Mouse (Mus musculus) granulocyte monocyte progenitor cell, adult 5-6 weeks (primary cell): ENCODE results near the gene Fignl2. TPM values are rescaled to one million over a fixed set of nuclear protein-coding genes. Genes with fewer than 3 reads are reported as not detected.
A peak's percentile ranks its signal among the peaks of the same experiment; 100 is the strongest.

Source experiments
- ATAC-seq: replicated peaks from 2 replicates; pipeline ENCODE4 v1.8.0; 2016; ENCODE audit warnings: mild to moderate bottlenecking, moderate TSS enrichment, inconsistent platforms; ENCODE audit not compliant: poor library complexity, severe bottlenecking
- total RNA-seq, 2 experiments: library from RNA; stranded (forward) in 1 of 2; stranded (reverse) in 1 of 2; fragments of 200-712, 200-1000 nt in 1 of 2; fragments of >200 nt in 1 of 2; fragmentation: Nextera tagmentation in 1 of 2; gene quantifications; 2 replicates each; pipeline ENCODE4 v1.2.3; 2014 to 2017

Fignl2 gene
- total RNA-seq, 2 experiments from 2014 or later = not detected

DNA sequence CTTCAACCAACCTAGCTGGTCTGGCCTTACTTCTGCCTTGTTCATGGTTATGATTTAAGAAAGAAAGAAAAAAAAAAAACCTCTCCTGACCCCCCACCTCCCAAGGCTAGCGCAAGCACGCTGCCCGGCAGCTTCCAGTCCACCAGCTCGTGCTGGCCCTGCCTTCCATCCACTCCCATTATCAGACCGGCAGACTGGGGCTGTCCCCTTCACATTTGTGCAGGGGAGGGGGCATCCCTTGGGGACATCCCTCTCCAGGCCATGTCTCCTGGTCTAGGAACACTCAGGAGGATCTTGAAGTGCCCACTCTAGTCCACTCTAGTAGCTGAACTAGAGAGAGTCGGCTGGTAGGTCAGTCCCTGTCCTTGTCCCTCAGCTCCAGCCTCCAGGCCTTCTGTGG is 33.8 kb downstream of the Fignl2 start:
- no peak for ATAC-seq

DNA sequence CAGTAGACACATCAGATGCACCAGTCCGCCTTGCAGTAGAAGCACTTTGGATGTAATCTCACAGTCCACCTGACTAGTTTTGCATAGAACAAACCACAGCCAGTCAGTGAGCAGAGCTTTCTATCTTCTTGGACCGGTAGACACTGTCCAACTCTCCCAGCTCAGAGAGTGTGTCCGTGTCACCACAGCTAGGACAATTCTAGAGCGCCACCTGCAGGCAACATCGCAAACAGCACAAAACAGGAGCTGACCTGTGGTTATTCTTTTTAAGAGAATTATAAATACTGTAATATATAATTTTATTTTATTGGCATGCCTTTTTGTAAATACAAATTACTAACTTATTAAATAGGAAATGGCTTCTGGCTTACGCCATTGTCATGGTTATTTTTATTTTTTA is 35.8 kb downstream of the Fignl2 start:
- ATAC-seq = peak; percentile 55; the same call in 1 of the 2 replicates

DNA sequence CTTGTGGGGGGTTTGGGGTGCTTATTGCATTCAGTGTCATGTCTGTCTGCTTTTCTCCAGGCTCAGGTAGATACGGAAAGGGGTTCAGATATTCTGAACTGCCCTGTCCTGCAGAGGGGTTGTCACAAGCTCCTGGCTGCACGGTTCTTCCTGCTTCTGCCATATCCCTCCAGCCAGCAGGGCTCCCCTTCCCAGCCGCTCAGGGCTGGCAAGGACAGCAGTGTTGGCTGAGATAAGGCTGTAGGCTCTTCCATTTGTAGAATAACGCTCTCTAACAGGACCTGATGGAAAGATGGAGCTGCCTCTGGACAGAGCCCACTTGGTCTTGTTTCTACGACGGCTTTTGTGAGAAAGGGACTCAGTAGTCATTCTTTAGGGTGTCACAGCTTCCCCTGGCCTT is 36.4 kb downstream of the Fignl2 start:
- no peak for ATAC-seq

DNA sequence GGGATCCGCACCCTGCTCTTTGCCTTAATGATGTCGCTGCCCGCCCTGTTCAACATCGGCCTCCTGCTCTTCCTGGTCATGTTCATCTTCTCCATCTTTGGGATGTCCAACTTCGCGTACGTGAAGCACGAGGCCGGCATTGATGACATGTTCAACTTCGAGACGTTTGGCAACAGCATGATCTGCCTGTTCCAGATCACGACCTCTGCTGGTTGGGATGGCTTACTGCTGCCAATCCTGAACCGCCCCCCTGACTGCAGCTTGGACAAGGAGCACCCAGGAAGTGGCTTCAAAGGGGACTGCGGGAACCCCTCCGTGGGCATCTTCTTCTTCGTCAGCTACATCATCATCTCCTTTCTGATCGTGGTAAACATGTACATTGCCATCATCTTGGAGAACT is 38.7 kb downstream of the Fignl2 start:
- 0 out of 2 replicates have a peak, but pooled peaks have one; percentile 25 for ATAC-seq

DNA sequence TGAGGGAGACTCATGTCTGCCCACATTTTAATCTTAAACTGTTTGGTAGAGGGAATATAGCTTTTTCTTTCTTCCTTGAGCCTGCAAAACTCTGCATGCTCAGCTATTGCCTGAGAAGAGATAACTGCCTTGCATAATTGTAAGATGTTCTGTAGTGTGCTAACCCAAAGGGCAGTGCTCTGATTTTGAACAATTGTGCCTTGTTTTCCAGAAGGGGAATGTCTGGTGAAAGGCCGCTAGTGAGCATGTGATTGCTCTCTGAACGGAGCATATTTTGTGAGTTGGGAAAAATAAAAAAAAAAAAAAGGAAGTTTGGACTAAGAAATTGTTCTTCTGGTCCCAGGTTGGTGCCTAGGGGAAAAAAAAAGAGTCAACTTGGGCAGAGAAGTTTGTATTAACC is 49.4 kb downstream of the Fignl2 start:
- no peak for ATAC-seq

DNA sequence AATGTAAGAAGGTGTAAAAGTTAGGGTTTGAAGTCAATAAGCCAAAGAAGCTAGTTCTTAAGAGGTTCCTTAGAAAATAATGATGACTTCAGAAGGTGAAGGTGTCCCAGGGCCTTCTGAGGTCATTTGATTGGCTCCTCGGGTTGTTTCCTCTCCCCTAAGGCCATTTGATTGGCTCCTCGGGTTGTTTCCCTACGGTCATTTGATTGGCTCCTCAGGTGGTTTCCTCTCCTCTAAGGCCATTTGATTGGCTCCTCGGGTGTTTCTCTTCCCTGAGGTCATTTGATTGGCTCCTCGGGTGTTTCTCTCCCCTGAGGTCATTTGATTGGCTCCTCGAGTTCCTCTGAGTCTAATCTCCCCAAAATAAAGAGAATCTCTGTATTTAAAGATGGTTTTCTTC is 67.0 kb downstream of the Fignl2 start:
- ATAC-seq = no peak

DNA sequence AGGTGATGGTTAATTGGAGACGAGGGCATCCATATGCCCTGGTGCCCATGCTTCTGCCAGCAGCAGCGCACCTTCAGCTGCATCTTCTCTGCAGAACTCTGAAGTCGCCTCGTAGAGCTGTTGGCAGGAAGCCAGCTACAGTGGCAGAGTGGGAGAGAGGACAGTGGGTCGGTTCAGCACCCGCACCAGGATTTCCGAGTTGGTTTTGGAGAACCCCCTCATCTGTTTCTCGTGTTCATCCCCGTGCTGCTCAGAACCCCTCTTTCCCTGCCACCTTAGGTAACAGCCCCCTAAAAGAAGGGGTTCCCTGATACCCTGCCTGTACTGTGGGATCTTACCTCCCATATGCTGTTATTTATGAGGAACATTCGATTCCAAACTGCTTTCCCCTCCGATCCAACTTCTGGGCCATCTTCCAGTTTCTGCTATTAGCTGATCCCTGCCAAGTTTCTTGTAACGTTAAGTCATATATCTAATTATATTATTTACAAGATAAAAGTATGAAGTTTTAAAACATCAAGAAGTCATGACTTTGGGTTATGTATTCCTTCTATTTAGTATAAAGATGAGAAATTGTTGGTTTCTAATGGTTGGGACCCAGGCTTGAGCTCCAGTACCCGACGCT is 69.9 kb downstream of the Fignl2 start:
- ATAC-seq = no peak

DNA sequence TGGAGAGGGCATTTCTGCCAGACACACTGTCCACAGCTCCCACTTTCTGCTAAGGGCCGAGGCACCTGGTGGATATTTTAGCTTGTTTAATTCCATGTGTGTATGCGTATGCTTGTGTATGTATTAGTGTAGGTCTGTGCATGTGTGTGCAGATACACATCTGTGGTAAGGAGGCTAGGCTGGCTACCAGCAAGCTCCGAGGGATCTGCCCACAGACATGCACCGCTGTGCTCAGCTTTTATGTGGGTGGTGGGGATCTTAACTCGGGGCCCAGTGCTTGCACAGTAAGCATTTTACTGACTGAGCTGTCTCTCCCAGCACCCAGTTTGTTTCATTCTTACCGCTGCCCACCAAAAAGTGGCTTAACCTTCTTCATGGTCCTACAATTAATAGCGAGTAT is 71.1 kb downstream of the Fignl2 start:
- no peak for ATAC-seq

DNA sequence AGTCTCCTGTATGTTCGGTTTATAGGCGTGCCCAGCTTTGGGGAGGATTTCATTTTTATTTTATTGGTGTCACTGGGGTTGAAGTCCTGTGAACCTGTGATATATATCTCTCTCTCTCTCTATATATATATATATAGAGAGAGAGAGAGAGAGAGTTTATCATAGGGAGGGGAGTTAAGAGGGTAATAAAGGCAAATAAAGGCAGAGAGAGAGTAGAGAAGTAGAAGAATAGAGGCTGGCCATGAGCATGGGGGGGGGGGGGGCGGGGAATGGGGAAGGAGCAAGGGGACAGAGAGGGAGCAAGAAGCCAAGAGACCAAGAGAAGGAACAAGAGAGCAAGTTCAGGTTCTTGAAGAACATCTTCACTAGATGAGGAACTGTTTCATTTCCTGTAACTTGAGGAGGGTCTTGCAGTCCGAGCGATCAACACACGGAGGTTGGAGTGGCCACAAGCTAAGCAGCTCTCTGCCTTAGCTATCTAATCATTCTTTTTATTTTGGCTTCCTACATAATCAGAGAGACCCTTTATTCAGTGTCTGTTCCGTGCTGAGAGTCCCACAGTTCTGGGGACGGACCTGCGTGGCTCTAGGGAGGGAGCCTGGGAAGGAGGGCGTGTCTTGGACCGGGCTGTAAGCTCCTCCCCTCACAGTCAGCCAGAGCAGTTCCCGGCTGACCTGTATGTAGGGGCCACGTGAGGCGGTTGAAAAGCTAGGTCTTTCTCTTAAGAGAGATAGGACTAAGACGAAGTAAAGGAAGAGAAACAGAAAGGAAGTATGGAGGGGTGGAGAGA is 71.9 kb downstream of the Fignl2 start:
- ATAC-seq = peak; percentile 80

DNA sequence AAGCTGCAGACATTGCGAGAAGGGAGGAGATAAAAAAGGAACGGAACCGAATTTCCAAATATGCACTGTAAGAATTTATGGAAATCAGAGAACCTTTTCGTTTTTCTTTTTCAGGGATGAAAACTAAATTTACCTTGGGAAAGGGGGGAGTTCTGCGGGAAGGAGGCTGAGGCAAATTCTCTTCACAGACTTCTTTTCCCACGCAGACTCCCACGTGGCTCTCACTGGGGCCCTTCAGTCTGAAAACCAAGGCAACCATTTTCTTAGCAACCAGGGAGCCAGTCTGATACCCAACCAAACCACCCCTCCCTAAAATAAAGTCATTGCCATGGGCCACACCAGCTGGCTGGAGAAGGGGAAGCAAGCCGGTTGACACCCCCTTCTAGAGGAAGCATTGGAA is 72.7 kb downstream of the Fignl2 start:
- no peak for ATAC-seq

DNA sequence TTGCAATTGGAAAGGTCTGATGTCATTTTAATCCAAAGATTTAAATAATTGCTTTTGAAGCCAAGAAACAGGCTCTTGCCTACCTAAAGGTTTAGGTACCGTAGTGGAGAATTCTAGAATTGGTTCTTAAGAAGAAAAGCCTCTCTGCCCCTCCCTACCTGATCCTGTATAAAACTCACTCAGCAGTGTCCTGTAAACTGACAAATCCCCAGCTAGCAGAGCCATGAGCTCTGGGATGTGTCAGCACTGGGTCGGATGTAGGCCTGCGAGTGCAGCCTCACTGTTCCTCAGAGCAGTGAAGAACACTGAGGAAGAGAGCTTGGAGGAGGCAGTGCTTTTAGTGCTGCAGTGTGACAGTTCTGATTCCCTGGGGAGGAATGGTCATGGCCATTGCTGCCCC is 73.8 kb downstream of the Fignl2 start:
- no peak for ATAC-seq

DNA sequence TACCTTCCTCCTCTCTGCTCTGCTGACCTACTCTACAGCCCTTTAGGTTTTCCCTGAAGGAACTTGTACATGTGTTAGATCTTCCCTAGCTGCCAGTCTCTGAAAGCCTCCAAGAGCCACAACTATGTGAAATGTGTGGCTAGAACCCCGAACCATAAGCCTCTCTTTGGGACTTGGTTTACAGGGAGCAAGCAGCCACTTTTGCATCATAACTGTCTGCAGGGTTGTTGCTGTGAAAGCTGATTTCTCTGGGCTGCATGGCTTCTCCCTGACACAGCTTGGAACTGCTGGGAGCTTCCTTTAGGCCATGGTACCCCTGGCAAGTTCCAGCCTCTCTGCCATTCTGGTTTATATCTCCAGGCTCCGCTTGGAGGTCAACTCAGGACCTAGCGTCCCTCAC is 75.9 kb downstream of the Fignl2 start:
- no peak for ATAC-seq

DNA sequence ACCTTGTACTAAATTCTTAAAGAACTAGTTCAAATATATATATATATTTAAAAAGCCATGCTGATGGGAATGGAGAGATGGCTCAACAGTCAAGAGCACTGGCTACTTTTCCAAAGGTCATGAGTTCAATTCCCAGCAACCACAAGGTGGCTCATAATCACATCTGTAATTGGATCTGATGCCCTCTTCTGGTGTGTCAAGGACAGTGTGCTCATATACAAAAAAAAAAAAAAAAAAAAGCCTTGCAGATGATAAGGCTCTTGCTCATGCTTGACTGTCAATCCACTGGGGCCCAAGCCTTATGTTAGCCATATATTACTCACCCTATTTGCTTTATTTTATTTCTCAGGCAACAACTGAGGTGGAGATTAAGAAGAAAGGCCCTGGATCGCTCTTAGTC is 76.7 kb downstream of the Fignl2 start:
- no peak for ATAC-seq

Other genes starting within 250 kb of the Fignl2 start
- not detected in 2 replicates for gene Scn8a, start 208.7 kb downstream of the Fignl2 start, total RNA-seq (2014; fragmentation: Nextera tagmentation)
- not detected in 2 replicates for gene Scn8a, start 208.7 kb downstream of the Fignl2 start, total RNA-seq (2017)
- gene Gm47841, start 31.2 kb downstream of the Fignl2 start, total RNA-seq (2014; fragmentation: Nextera tagmentation) = not detected in 2 replicates
- gene Gm47841, start 31.2 kb downstream of the Fignl2 start, total RNA-seq (2017) = not detected in 2 replicates
- gene Ankrd33, start 37.2 kb upstream of the Fignl2 start, total RNA-seq (2014; fragmentation: Nextera tagmentation) = not detected in 2 replicates
- not detected in 2 replicates for gene Ankrd33, start 37.2 kb upstream of the Fignl2 start, total RNA-seq (2017)
- 0.30 TPM in 1 of 2 replicates, not detected in the other for gene Acvrl1, start 50.0 kb upstream of the Fignl2 start, total RNA-seq (2014; fragmentation: Nextera tagmentation)
- gene Acvrl1, start 50.0 kb upstream of the Fignl2 start, total RNA-seq (2017) = 0.73 and 2.7 TPM in 2 replicates
- 6.9 and 8.7 TPM in 2 replicates for gene Acvr1b, start 95.5 kb upstream of the Fignl2 start, total RNA-seq (2014; fragmentation: Nextera tagmentation)
- 6.9 and 9.9 TPM in 2 replicates for gene Acvr1b, start 95.5 kb upstream of the Fignl2 start, total RNA-seq (2017)
- gene Grasp, start 145.6 kb upstream of the Fignl2 start, total RNA-seq (2014; fragmentation: Nextera tagmentation) = 3.2 and 4.1 TPM in 2 replicates
- gene Grasp, start 145.6 kb upstream of the Fignl2 start, total RNA-seq (2017) = 0.26 and 1.0 TPM in 2 replicates
- 1.4 and 4.0 TPM in 2 replicates for gene Nr4a1, start 175.7 kb upstream of the Fignl2 start, total RNA-seq (2014; fragmentation: Nextera tagmentation)
- 2.4 and 4.1 TPM in 2 replicates for gene Nr4a1, start 175.7 kb upstream of the Fignl2 start, total RNA-seq (2017)
- gene Atg101, start 205.7 kb upstream of the Fignl2 start, total RNA-seq (2014; fragmentation: Nextera tagmentation) = 35.3 and 36.0 TPM in 2 replicates
- gene Atg101, start 205.7 kb upstream of the Fignl2 start, total RNA-seq (2017) = 51.9 and 60.6 TPM in 2 replicates
- gene 6030408B16Rik, start 214.6 kb upstream of the Fignl2 start, total RNA-seq (2014; fragmentation: Nextera tagmentation) = 0.60 TPM in 1 of 2 replicates, not detected in the other
- gene 6030408B16Rik, start 214.6 kb upstream of the Fignl2 start, total RNA-seq (2017) = 0.86 TPM in 1 of 2 replicates, not detected in the other